21 mouse cellular contexts compared by ENCODE assay signal in genomic region chr1:165737451-165737850, GRCm38 (mm10). TPM values are rescaled to one million over a fixed set of nuclear protein-coding genes. Genes with fewer than 3 reads are reported as not detected.
DNase-seq lines count a peak whose midpoint lies in the region; ATAC-seq lines count a peak whose summit lies in the region.
"Had no signal": no experiment of that assay in that cellular context is flagged by ENCODE, and none has a peak within 500 bp of the region (broad histone marks: within the 10 kb centered on the region; RNA-seq: fewer than 3 reads in every experiment).

No protein-coding gene starts in this region.

- H3K9me3 ChIP-seq in kidney, embryonic 15.5 days (replicated peaks), result no peaks in the 10 kb centered on the region
- no peaks in the 10 kb centered on the region for H3K9me3 ChIP-seq in midbrain, embryonic 12.5 days
- H3K9me3 ChIP-seq in midbrain, embryonic 10.5 days (replicated peaks), result no peaks in the 10 kb centered on the region
- H3K9me3 ChIP-seq: embryonic facial prominence, embryonic 12.5 days; limb, embryonic 13.5 days; stomach, embryonic 15.5 days had no signal

- H3K4me2 ChIP-seq in kidney, embryonic 15.5 days, result no peak overlapping the region
- no peak overlapping the region for H3K4me2 ChIP-seq in midbrain, embryonic 12.5 days (replicated peaks)
- H3K4me2 ChIP-seq: embryonic facial prominence, embryonic 12.5 days; limb, embryonic 13.5 days; stomach, embryonic 15.5 days had no signal

- peak; percentile 31 for ATAC-seq in kidney, embryonic 15.5 days (replicated peaks; ENCODE audit: low FRiP score)
- ATAC-seq in midbrain, embryonic 12.5 days (ENCODE audit: low FRiP score, low read depth), result no peak
- ATAC-seq in granulocyte monocyte progenitor cell, adult 5-6 weeks (replicated peaks; ENCODE audit: poor library complexity, severe bottlenecking), result peak; percentile 54
- peak; percentile 37 for ATAC-seq in megakaryocyte progenitor cell, adult 5-6 weeks (replicated peaks; ENCODE audit: poor library complexity)
- ATAC-seq: forebrain, embryonic 16.5 days had no signal

- no peak overlapping the region for H3K4me3 ChIP-seq in kidney, embryonic 15.5 days (replicated peaks)
- H3K4me3 ChIP-seq in midbrain, embryonic 12.5 days, result no peak overlapping the region
- H3K4me3 ChIP-seq in midbrain, embryonic 10.5 days, result no peak overlapping the region
- H3K4me3 ChIP-seq: embryonic facial prominence, embryonic 12.5 days; limb, embryonic 13.5 days; stomach, embryonic 15.5 days had no signal

- peaks cover 28% of the 10 kb centered on the region for H3K4me1 ChIP-seq in kidney, embryonic 15.5 days
- peaks cover 7% of the 10 kb centered on the region for H3K4me1 ChIP-seq in midbrain, embryonic 12.5 days
- H3K4me1 ChIP-seq in midbrain, embryonic 10.5 days, result 0 out of 2 replicates have a peak, but pooled peaks cover 5% of the 10 kb centered on the region
- H3K4me1 ChIP-seq: embryonic facial prominence, embryonic 12.5 days; limb, embryonic 13.5 days; stomach, embryonic 15.5 days had no signal

- WGBS in kidney, embryonic 15.5 days, result 30% methylated on average over 5 of the region's 5 CpGs
- 46% methylated on average over 5 of the region's 5 CpGs for WGBS in midbrain, embryonic 12.5 days
- WGBS in midbrain, embryonic 10.5 days, result 47% methylated on average over 5 of the region's 5 CpGs

- no peak overlapping the region for H3K27ac ChIP-seq in kidney, embryonic 15.5 days
- H3K27ac ChIP-seq in midbrain, embryonic 12.5 days (replicated peaks), result no peak overlapping the region
- H3K27ac ChIP-seq in midbrain, embryonic 10.5 days (replicated peaks), result no peak overlapping the region
- H3K27ac ChIP-seq: embryonic facial prominence, embryonic 12.5 days; limb, embryonic 13.5 days; stomach, embryonic 15.5 days had no signal

- H3K27me3 ChIP-seq in kidney, embryonic 15.5 days, result no peaks in the 10 kb centered on the region; the same call in 1 of the 2 replicates
- peaks cover 7% of the 10 kb centered on the region; the same call in 1 of the 2 replicates for H3K27me3 ChIP-seq in midbrain, embryonic 12.5 days
- no peaks in the 10 kb centered on the region for H3K27me3 ChIP-seq in midbrain, embryonic 10.5 days (ENCODE audit: low read depth, poor library complexity, severe bottlenecking)
- H3K27me3 ChIP-seq: embryonic facial prominence, embryonic 12.5 days; stomach, embryonic 15.5 days had no signal

- H3K9ac ChIP-seq in kidney, embryonic 15.5 days, result no peak overlapping the region
- H3K9ac ChIP-seq in midbrain, embryonic 12.5 days (replicated peaks), result peak overlapping the region; percentile 28; the same call in 1 of the 2 replicates
- H3K9ac ChIP-seq: embryonic facial prominence, embryonic 12.5 days; limb, embryonic 13.5 days; stomach, embryonic 15.5 days had no signal

- H3K36me3 ChIP-seq in kidney, embryonic 15.5 days, result no peaks in the 10 kb centered on the region
- no peaks in the 10 kb centered on the region for H3K36me3 ChIP-seq in midbrain, embryonic 12.5 days
- no peaks in the 10 kb centered on the region for H3K36me3 ChIP-seq in midbrain, embryonic 10.5 days
- H3K36me3 ChIP-seq: embryonic facial prominence, embryonic 12.5 days; limb, embryonic 13.5 days; stomach, embryonic 15.5 days had no signal

- no peak for DNase-seq in kidney, postnatal 10 days
- no peak for DNase-seq in midbrain, embryonic 10.5 days (ENCODE audit: low spot score)
- DNase-seq in thymus, postnatal 14 days, result no peak
- DNase-seq: adrenal gland, postnatal 25 days; B cell, adult 2 months; cerebellum, adult 8-10 months; gastrocnemius, postnatal 25 days; kidney, adult 8-10 months; layer of hippocampus, postnatal 36 days; retina, postnatal 1 day; thymus, adult 18-20 months had no signal

RNA-seq across cellular contexts. Expression of gene Creg1, which starts 26.1 kb away (rescaled TPM):
- polyA plus RNA-seq in kidney, embryonic 15.5 days (2015; fragmentation: Nextera tagmentation; extraction: Ambion mirVana), result 54.4 and 58.4 TPM in 2 replicates
- 27.1 and 31.6 TPM in 2 replicates for polyA plus RNA-seq in midbrain, embryonic 12.5 days (2016; fragmentation: Nextera tagmentation; extraction: Ambion mirVana)
- polyA plus RNA-seq in midbrain, embryonic 10.5 days (2016; fragmentation: Nextera tagmentation; extraction: Ambion mirVana), result 31.7 and 36.1 TPM in 2 replicates
- 133 and 240 TPM in 2 replicates for total RNA-seq in granulocyte monocyte progenitor cell, adult 5-6 weeks (2014; fragmentation: Nextera tagmentation)
- 110 and 206 TPM in 2 replicates for total RNA-seq in granulocyte monocyte progenitor cell, adult 5-6 weeks (2017)
- total RNA-seq in megakaryocyte progenitor cell, adult 5-6 weeks (2015), result 261 and 284 TPM in 2 replicates
- 96.7 and 120 TPM in 2 replicates for total RNA-seq in megakaryocyte progenitor cell, adult 5-6 weeks (2017)

RNA-seq across cellular contexts. Expression of gene Rcsd1, which starts 27.9 kb away (rescaled TPM):
- polyA plus RNA-seq in kidney, embryonic 15.5 days (2015; fragmentation: Nextera tagmentation; extraction: Ambion mirVana), result 56.2 and 57.8 TPM in 2 replicates
- polyA plus RNA-seq in midbrain, embryonic 12.5 days (2016; fragmentation: Nextera tagmentation; extraction: Ambion mirVana), result 9.3 and 13.2 TPM in 2 replicates
- 8.6 and 8.7 TPM in 2 replicates for polyA plus RNA-seq in midbrain, embryonic 10.5 days (2016; fragmentation: Nextera tagmentation; extraction: Ambion mirVana)
- 68.0 and 79.0 TPM in 2 replicates for total RNA-seq in granulocyte monocyte progenitor cell, adult 5-6 weeks (2014; fragmentation: Nextera tagmentation)
- 99.9 and 116 TPM in 2 replicates for total RNA-seq in granulocyte monocyte progenitor cell, adult 5-6 weeks (2017)
- total RNA-seq in megakaryocyte progenitor cell, adult 5-6 weeks (2015), result 48.8 and 48.9 TPM in 2 replicates
- total RNA-seq in megakaryocyte progenitor cell, adult 5-6 weeks (2017), result 110 and 111 TPM in 2 replicates

RNA-seq across cellular contexts. Expression of gene Cd247, which starts 51.0 kb away (rescaled TPM):
- polyA plus RNA-seq in kidney, embryonic 15.5 days (2015; fragmentation: Nextera tagmentation; extraction: Ambion mirVana), result 0.66 and 0.69 TPM in 2 replicates
- polyA plus RNA-seq in midbrain, embryonic 12.5 days (2016; fragmentation: Nextera tagmentation; extraction: Ambion mirVana), result 1.2 and 1.7 TPM in 2 replicates
- polyA plus RNA-seq in midbrain, embryonic 10.5 days (2016; fragmentation: Nextera tagmentation; extraction: Ambion mirVana), result 1.6 and 2.7 TPM in 2 replicates
- not detected in 2 replicates for total RNA-seq in granulocyte monocyte progenitor cell, adult 5-6 weeks (2014; fragmentation: Nextera tagmentation)
- 0.26 and 0.56 TPM in 2 replicates for total RNA-seq in granulocyte monocyte progenitor cell, adult 5-6 weeks (2017)
- 0.12 TPM in 1 of 2 replicates, not detected in the other for total RNA-seq in megakaryocyte progenitor cell, adult 5-6 weeks (2015)
- 0.29 and 1.2 TPM in 2 replicates for total RNA-seq in megakaryocyte progenitor cell, adult 5-6 weeks (2017)
- total RNA-seq: layer of hippocampus, adult 18-20 months; layer of hippocampus, postnatal 36 days; left cerebral cortex, postnatal 14 days had no signal
